Mouse (Mus musculus) liver, embryonic 14.5 days (tissue): Measurements from ENCODE around the gene Ensa.

Source experiments
- CTCF ChIP-seq: IDR thresholded peaks from 2 replicates; pipeline ENCODE4 v1.5.1; 2016; ENCODE audit warnings: antibody characterized with exemption, low read depth, control low read depth
- EP300 ChIP-seq: IDR thresholded peaks from 2 replicates; pipeline ENCODE4 v1.6.1; 2016; ENCODE audit warnings: antibody characterized with exemption, low read depth

GRCm38 (mm10) chr3:95651391-95652203 is 26.8 kb downstream of the Ensa start:
- TF ChIP-seq CTCF (no peak), EP300 (no peak)
